Mouse (Mus musculus) ES-E14 (cell line): ENCODE results near the gene Lamtor2. TPM values are rescaled to one million over a fixed set of nuclear protein-coding genes. Genes with fewer than 3 reads are reported as not detected.
"Not testable (repeated sequence)": the region's sequence is repeated elsewhere in the genome, so short reads cannot be mapped to it uniquely, and the experiment has no call there.

Experiments used
- DNase-seq: peaks from one replicate; pipeline ENCODE4 v3.0.0-alpha.2; 2013; ENCODE audit warnings: low read depth, low spot score
- H3K27ac ChIP-seq: 2 replicates; pipeline ENCODE4 v1.5.1; 2012; ENCODE audit warnings: low read depth, mild to moderate bottlenecking, low read length, moderate library complexity, mixed read lengths; ENCODE audit not compliant: poor library complexity, insufficient read depth, severe bottlenecking
- H3K36me3 ChIP-seq: 2 replicates; pipeline ENCODE4 v1.6.1; 2012; ENCODE audit warnings: mild to moderate bottlenecking, low read length, moderate library complexity, mixed read lengths; ENCODE audit not compliant: control insufficient read depth, poor library complexity, insufficient read depth, severe bottlenecking
- H3K4me1 ChIP-seq, 2 experiments: fragments of 150-350 bp in 1 of 2; sonication (generic) in 1 of 2; 2 replicates each; pipeline ENCODE4 v1.6.1; 2012; ENCODE audit warnings: low read length in 2 of 2, mild to moderate bottlenecking in 1 of 2, mixed read lengths in 1 of 2; ENCODE audit not compliant: control insufficient read depth in 2 of 2, insufficient read depth in 2 of 2, poor library complexity in 1 of 2
- H3K4me3 ChIP-seq, 2 experiments: fragments of 150-350 bp in 1 of 2; sonication (generic) in 1 of 2; 2 replicates each; pipeline ENCODE4 v1.5.1; 2012; ENCODE audit warnings: low read length in 2 of 2, low read depth in 1 of 2, mild to moderate bottlenecking in 1 of 2, mixed read lengths in 1 of 2; ENCODE audit not compliant: insufficient read depth in 1 of 2, poor library complexity in 1 of 2, severe bottlenecking in 1 of 2
- H3K9ac ChIP-seq: 2 replicates; pipeline ENCODE4 v1.6.1; 2012; ENCODE audit warnings: low read depth, mild to moderate bottlenecking, low read length, mixed read lengths; ENCODE audit not compliant: poor library complexity, insufficient read depth, severe bottlenecking
- H3K9me3 ChIP-seq: fragments of 150-350 bp; sonication (generic); 2 replicates; pipeline ENCODE4 v1.6.1; 2012; ENCODE audit warnings: low read depth, mild to moderate bottlenecking, low read length; ENCODE audit not compliant: control insufficient read depth, insufficient read depth
- CHD2 ChIP-seq: IDR thresholded peaks from 2 replicates; pipeline ENCODE4 v1.6.1; 2014; ENCODE audit warnings: mild to moderate bottlenecking, low read depth, low read length, inconsistent platforms
- HCFC1 ChIP-seq: IDR thresholded peaks from 2 replicates; pipeline ENCODE4 v1.6.1; 2012; ENCODE audit warnings: low read length, inconsistent platforms, borderline replicate concordance; ENCODE audit not compliant: insufficient read depth
- MAFK ChIP-seq: IDR thresholded peaks from 2 replicates; pipeline ENCODE4 v1.6.1; 2014; ENCODE audit warnings: mild to moderate bottlenecking, low read depth, low read length, inconsistent platforms; ENCODE audit not compliant: insufficient read depth
- ZC3H11A ChIP-seq: IDR thresholded peaks from 2 replicates; pipeline ENCODE4 v1.6.1; 2012; ENCODE audit warnings: low read depth, mild to moderate bottlenecking, inconsistent platforms, low read length, borderline replicate concordance
- ZNF384 ChIP-seq: IDR thresholded peaks from 2 replicates; pipeline ENCODE4 v1.6.1; 2012; ENCODE audit warnings: low read depth, low read length, inconsistent platforms
- in situ Hi-C, 2 experiments: fragments of 600-800 bp; cut with MboI; formaldehyde crosslinking; loops; one replicate each; pipeline ENCODE4 v1.15.1; 2025; ENCODE audit warnings: low sequenced_read_pairs in 2 of 2, inconsistent platforms in 1 of 2; ENCODE audit not compliant: unreplicated experiment in 2 of 2
- total RNA-seq: library from RNA; depleted of rRNA; stranded (reverse); fragments of 300-350 nt; gene quantifications from 2 replicates; pipeline ENCODE4 v1.2.3, GENCODE M21; 2012; rRNA removed

Lamtor2 gene
- 108 and 112 TPM in 2 replicates for total RNA-seq

DNA sequence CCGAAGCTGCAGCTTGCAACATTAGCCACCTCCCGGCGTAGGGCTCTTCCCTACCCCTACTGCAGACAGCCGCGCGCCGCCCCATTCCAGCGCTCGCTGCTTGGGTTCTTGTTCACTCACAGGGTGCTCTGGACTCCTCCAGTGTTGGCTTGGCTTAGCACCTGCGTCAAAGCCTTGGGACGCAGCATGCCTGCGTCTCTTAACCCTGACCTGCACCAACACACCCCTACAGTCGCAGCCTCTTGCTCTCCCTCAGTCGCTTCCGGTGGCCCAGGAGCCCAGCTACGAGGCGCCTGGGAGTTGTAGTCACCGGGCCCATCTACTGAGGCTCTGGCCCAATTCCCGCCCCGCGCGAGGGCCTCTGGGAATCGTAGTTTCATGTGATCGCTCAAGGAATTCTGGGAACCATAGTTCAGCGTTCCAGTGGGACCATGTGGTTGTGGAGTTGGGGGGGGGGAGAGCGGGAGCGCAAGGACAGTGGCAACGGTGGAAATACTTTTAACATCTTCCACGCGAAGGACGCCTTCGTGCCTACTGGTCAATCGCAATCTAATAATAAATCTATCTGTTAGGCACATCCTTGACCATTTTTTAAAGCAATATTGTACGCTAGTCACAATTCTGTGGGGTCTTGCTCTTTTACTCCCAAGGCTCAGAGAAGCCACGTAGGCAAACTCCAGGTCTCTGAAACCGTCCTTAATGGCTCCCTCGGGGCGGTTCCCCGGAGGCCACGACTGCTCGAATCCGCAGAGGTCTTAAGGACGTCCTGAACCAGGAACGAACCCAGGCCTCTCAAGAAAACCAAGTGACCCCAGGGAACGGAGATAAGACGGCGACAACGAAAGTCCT lies at the start of gene Lamtor2:
Gene Lamtor2, minus strand, starts transcription at position 399 of the 849 bp plus-strand sequence.
- TF ChIP-seq ZNF384 (no peak), ZC3H11A (no peak), HCFC1 (peak; percentile 98), CHD2 (0 out of 2 replicates have a peak, but pooled peaks have one; percentile 48), MAFK (no peak)
- peaks cover 26% of the 10 kb centered on the region for H3K36me3 ChIP-seq
- in situ Hi-C loops = no loop called here
- peak within 1 kb of the TSS; percentile 99 for H3K27ac ChIP-seq
- peak; percentile 98 for DNase-seq
- H3K9ac ChIP-seq = peak within 1 kb of the TSS; percentile 99
- H3K4me3 ChIP-seq = peak within 1 kb of the TSS; percentile 83 to 96
- peaks cover 0 to 29% of the 10 kb centered on the region in 2 experiments; a peak in 3 of 4 replicates for H3K4me1 ChIP-seq
- no peaks in the 10 kb centered on the region for H3K9me3 ChIP-seq

- H3K36me3 ChIP-seq = no peaks in the 10 kb centered on the region
- H3K27ac ChIP-seq = peak overlapping the region; percentile 40; the same call in 1 of the 2 replicates
- no peak overlapping the region for H3K4me3 ChIP-seq
- no peaks in the 10 kb centered on the region for H3K9me3 ChIP-seq
- in situ Hi-C loops = no loop called here
- peaks cover 0 to 16% of the 10 kb centered on the region in 2 experiments; a peak in 2 of 4 replicates for H3K4me1 ChIP-seq
- no peak for DNase-seq
- no peak for TF ChIP-seq CHD2
- TF ChIP-seq ZC3H11A = no peak
- no peak for TF ChIP-seq MAFK
- no peak for TF ChIP-seq ZNF384
- H3K9ac ChIP-seq = no peak overlapping the region
Observed at GRCm38 (mm10) chr3:88602466-88602865, 49.6 kb upstream of the Lamtor2 start.

DNA sequence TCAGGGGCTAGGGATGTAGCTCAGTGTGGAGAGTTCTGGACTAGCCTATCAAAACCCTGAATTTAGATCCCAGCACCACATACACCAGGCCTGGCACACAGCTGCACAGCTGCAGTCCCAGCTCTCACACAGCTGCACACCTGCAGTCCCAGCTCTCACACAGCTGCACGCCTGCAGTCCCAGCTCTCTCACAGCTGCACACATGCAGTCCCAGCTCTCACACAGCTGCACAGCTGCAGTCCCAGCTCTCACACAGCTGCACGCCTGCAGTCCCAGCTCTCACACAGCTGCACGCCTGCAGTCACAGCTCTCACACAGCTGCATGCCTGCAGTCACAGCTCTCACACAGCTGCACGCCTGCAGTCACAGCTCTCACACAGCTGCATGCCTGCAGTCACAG lies 43.7 kb upstream of the Lamtor2 start:
- H3K36me3 ChIP-seq, DNase-seq, H3K4me3 ChIP-seq, H3K9ac ChIP-seq, in situ Hi-C loops, H3K27ac ChIP-seq, H3K9me3 ChIP-seq: not testable (repeated sequence)
- H3K4me1 ChIP-seq = peaks cover 7 to 22% of the 10 kb centered on the region in 2 experiments; a peak in 3 of 4 replicates

DNA sequence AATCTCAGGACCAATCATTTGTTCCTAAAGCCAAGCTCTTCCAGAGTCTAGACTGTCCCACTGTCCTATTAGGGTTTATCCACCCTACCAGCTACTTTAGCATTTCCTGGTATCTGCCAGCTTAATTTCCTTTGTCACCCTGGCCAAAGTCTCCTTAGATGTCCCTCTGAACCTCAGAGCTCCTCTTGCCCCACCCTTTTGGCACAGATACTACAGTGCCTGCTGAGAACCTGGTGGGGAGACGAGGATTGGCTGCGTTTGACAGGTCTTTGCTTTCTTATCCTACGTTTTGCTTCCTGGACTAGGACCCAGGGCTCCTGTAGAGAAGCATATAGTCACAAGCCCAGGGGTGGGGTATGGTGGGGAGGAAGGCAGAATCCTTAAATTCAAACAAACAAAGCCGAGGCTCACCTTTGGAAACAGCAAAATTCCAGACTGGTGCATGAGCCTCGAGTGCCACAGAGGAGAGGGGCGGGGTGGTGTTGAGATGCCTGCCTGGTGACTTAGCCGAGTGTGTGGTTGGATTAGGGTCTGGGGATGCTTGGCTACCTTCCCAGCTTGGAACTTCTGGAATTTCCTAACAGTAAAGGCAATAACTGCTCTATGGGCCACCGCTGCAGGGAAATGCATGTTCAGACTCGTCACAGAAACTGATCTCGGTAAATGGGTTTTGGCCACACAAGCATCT lies 41.2 kb upstream of the Lamtor2 start:
- Histone ChIP-seq H3K4me3 (no peak overlapping the region), H3K9ac (no peak overlapping the region), H3K9me3 (no peaks in the 10 kb centered on the region), H3K4me1 (peaks cover 10 to 34% of the 10 kb centered on the region in 2 experiments; a peak in 3 of 4 replicates), H3K27ac (no peak overlapping the region), H3K36me3 (no peaks in the 10 kb centered on the region)
- DNase-seq = no peak
- in situ Hi-C loops = no loop called here
- TF ChIP-seq ZC3H11A = no peak
